Comparison of ENCODE assay signal across 20 mouse cellular contexts in genomic region chr9:43236576-43236975, GRCm38 (mm10). TPM values are rescaled to one million over a fixed set of nuclear protein-coding genes. Genes with fewer than 3 reads are reported as not detected.
A peak's percentile ranks its signal among the peaks of the same experiment; 100 is the strongest.
DNase-seq lines count a peak whose midpoint lies in the region; ATAC-seq and TF ChIP-seq lines count a peak whose summit lies in the region.
"Had no signal": no experiment of that assay in that cellular context is flagged by ENCODE, and none has a peak within 500 bp of the region (broad histone marks: within the 10 kb centered on the region; RNA-seq: fewer than 3 reads in every experiment).

No protein-coding gene starts in this region.

- DNase-seq in heart, adult 2 months, result no peak
- DNase-seq in heart, adult 8-10 months (ENCODE audit: low spot score), result no peak
- DNase-seq in stomach, postnatal 0 days (ENCODE audit: low spot score), result no peak
- no peak for DNase-seq in forebrain, embryonic 11.5 days (ENCODE audit: low spot score)
- DNase-seq: cerebellum, postnatal 25 days; layer of hippocampus, postnatal 36 days; right cerebral cortex, postnatal 25 days; thymus, adult 18-20 months had no signal

- no peak for TF ChIP-seq EP300 in heart, adult 2 months (IDR thresholded peaks at IDR 0.05; ENCODE audit: insufficient read depth, low read depth, low read length)
- TF ChIP-seq EP300 in stomach, postnatal 0 days (optimal IDR thresholded peaks at IDR 0.05), result no peak

- H3K79me2 ChIP-seq in heart, adult 2 months (replicated peaks; ENCODE audit: control insufficient read depth, insufficient read depth, low read length), result no peaks in the 10 kb centered on the region

- no peaks in the 10 kb centered on the region for H3K9me3 ChIP-seq in stomach, embryonic 14.5 days (ENCODE audit: control insufficient read depth, low read depth, low read length)
- no peaks in the 10 kb centered on the region for H3K9me3 ChIP-seq in stomach, postnatal 0 days (ENCODE audit: control insufficient read depth, low read length)
- H3K9me3 ChIP-seq in limb, embryonic 13.5 days, result no peaks in the 10 kb centered on the region
- H3K9me3 ChIP-seq in stomach, embryonic 16.5 days (replicated peaks; ENCODE audit: control insufficient read depth, low read length), result no peaks in the 10 kb centered on the region
- H3K9me3 ChIP-seq in forebrain, embryonic 11.5 days (ENCODE audit: control insufficient read depth, low read length), result no peaks in the 10 kb centered on the region
- H3K9me3 ChIP-seq: forebrain, embryonic 15.5 days; neural tube, embryonic 12.5 days had no signal

- no peak overlapping the region for H3K4me3 ChIP-seq in heart, adult 2 months
- no peak overlapping the region for H3K4me3 ChIP-seq in stomach, embryonic 14.5 days (ENCODE audit: low read depth, low read length)
- H3K4me3 ChIP-seq in stomach, postnatal 0 days (ENCODE audit: low read depth, low read length), result no peak overlapping the region
- H3K4me3 ChIP-seq in limb, embryonic 13.5 days, result 0 out of 2 replicates have a peak overlapping the region, but pooled peaks have one; percentile 99
- H3K4me3 ChIP-seq in stomach, embryonic 16.5 days (replicated peaks; ENCODE audit: low read length), result no peak overlapping the region
- no peak overlapping the region for H3K4me3 ChIP-seq in forebrain, embryonic 11.5 days (ENCODE audit: low read depth, low read length)
- H3K4me3 ChIP-seq: forebrain, embryonic 15.5 days; neural tube, embryonic 12.5 days had no signal

- intact Hi-C loops in heart, adult 2 months (cut with DNase I), result no loop called here

- H3K4me2 ChIP-seq in stomach, embryonic 14.5 days (replicated peaks; ENCODE audit: low read depth, low read length), result peak overlapping the region; percentile 78; the same call in 1 of the 2 replicates
- no peak overlapping the region for H3K4me2 ChIP-seq in stomach, postnatal 0 days (replicated peaks; ENCODE audit: low read depth)
- peak overlapping the region; percentile 91 for H3K4me2 ChIP-seq in limb, embryonic 13.5 days (replicated peaks)
- peak overlapping the region; percentile 63; the same call in 1 of the 2 replicates for H3K4me2 ChIP-seq in stomach, embryonic 16.5 days (ENCODE audit: low read depth, low read length)
- H3K4me2 ChIP-seq in forebrain, embryonic 11.5 days (ENCODE audit: low read depth, low read length, severe bottlenecking), result no peak overlapping the region
- H3K4me2 ChIP-seq: forebrain, embryonic 15.5 days had no signal

- no peak for TF ChIP-seq POLR2A in heart, adult 2 months (IDR thresholded peaks at IDR 0.05; ENCODE audit: insufficient read depth, low read depth, low read length)

- 84% methylated on average over 7 of the region's 7 CpGs for WGBS in heart, adult 2 months
- WGBS in stomach, embryonic 14.5 days, result 77% methylated on average over 7 of the region's 7 CpGs
- WGBS in stomach, postnatal 0 days, result 74% methylated on average over 7 of the region's 7 CpGs
- 89% methylated on average over 7 of the region's 7 CpGs for WGBS in limb, embryonic 13.5 days
- WGBS in stomach, embryonic 16.5 days, result 77% methylated on average over 7 of the region's 7 CpGs
- 88% methylated on average over 7 of the region's 7 CpGs for WGBS in forebrain, embryonic 11.5 days

- H3K27me3 ChIP-seq in heart, adult 2 months (ENCODE audit: control insufficient read depth, insufficient read depth, low read length), result no peaks in the 10 kb centered on the region
- H3K27me3 ChIP-seq in stomach, embryonic 14.5 days (ENCODE audit: control insufficient read depth, insufficient read depth, low read length), result no peaks in the 10 kb centered on the region
- no peaks in the 10 kb centered on the region for H3K27me3 ChIP-seq in stomach, postnatal 0 days (ENCODE audit: control insufficient read depth, insufficient read depth, low read length)
- no peaks in the 10 kb centered on the region for H3K27me3 ChIP-seq in limb, embryonic 13.5 days
- no peaks in the 10 kb centered on the region for H3K27me3 ChIP-seq in stomach, embryonic 16.5 days (ENCODE audit: control insufficient read depth, insufficient read depth, low read length)
- peaks cover 2% of the 10 kb centered on the region; the same call in 1 of the 2 replicates for H3K27me3 ChIP-seq in forebrain, embryonic 11.5 days (ENCODE audit: control insufficient read depth, insufficient read depth, low read length)
- H3K27me3 ChIP-seq: Patski had no signal

- no peak overlapping the region for H3K9ac ChIP-seq in heart, adult 2 months (ENCODE audit: low read depth, low read length)
- no peak overlapping the region for H3K9ac ChIP-seq in stomach, embryonic 14.5 days (replicated peaks; ENCODE audit: low read depth, low read length)
- no peak overlapping the region for H3K9ac ChIP-seq in stomach, postnatal 0 days (ENCODE audit: low read length)
- 0 out of 2 replicates have a peak overlapping the region, but pooled peaks have one; percentile 96 for H3K9ac ChIP-seq in limb, embryonic 13.5 days
- H3K9ac ChIP-seq in stomach, embryonic 16.5 days (ENCODE audit: low read length), result 0 out of 2 replicates have a peak overlapping the region, but pooled peaks have one; percentile 90
- no peak overlapping the region for H3K9ac ChIP-seq in forebrain, embryonic 11.5 days (ENCODE audit: low read length)
- H3K9ac ChIP-seq: forebrain, embryonic 15.5 days; neural tube, embryonic 12.5 days had no signal

- H3K4me1 ChIP-seq in heart, adult 2 months (ENCODE audit: control insufficient read depth, insufficient read depth, low read length), result peaks cover 12% of the 10 kb centered on the region
- peaks cover 60% of the 10 kb centered on the region for H3K4me1 ChIP-seq in stomach, embryonic 14.5 days (ENCODE audit: control insufficient read depth, insufficient read depth, low read length)
- H3K4me1 ChIP-seq in stomach, postnatal 0 days (replicated peaks; ENCODE audit: control insufficient read depth, insufficient read depth), result peaks cover 24% of the 10 kb centered on the region
- H3K4me1 ChIP-seq in limb, embryonic 13.5 days, result peaks cover 82% of the 10 kb centered on the region
- peaks cover 61% of the 10 kb centered on the region for H3K4me1 ChIP-seq in stomach, embryonic 16.5 days (ENCODE audit: control insufficient read depth, insufficient read depth, low read length)
- H3K4me1 ChIP-seq in forebrain, embryonic 11.5 days (replicated peaks; ENCODE audit: control insufficient read depth, insufficient read depth, low read length), result peaks cover 14% of the 10 kb centered on the region; the same call in 1 of the 2 replicates

- H3K36me3 ChIP-seq in heart, adult 2 months (ENCODE audit: control insufficient read depth, insufficient read depth, low read length), result no peaks in the 10 kb centered on the region
- no peaks in the 10 kb centered on the region; the same call in 1 of the 2 replicates for H3K36me3 ChIP-seq in stomach, embryonic 14.5 days (ENCODE audit: control insufficient read depth, insufficient read depth, low read length)
- H3K36me3 ChIP-seq in stomach, postnatal 0 days (ENCODE audit: control insufficient read depth, insufficient read depth, low read length), result no peaks in the 10 kb centered on the region
- H3K36me3 ChIP-seq in limb, embryonic 13.5 days, result peaks cover 45% of the 10 kb centered on the region
- no peaks in the 10 kb centered on the region for H3K36me3 ChIP-seq in stomach, embryonic 16.5 days (ENCODE audit: control insufficient read depth, insufficient read depth, low read length)
- no peaks in the 10 kb centered on the region for H3K36me3 ChIP-seq in forebrain, embryonic 11.5 days (ENCODE audit: control insufficient read depth, insufficient read depth, low read length)
- H3K36me3 ChIP-seq: forebrain, embryonic 15.5 days; neural tube, embryonic 12.5 days had no signal

- peak overlapping the region; percentile 26; the same call in 1 of the 2 replicates for H3K27ac ChIP-seq in heart, adult 2 months
- H3K27ac ChIP-seq in stomach, embryonic 14.5 days (ENCODE audit: low read length), result no peak overlapping the region
- H3K27ac ChIP-seq in stomach, postnatal 0 days (replicated peaks), result no peak overlapping the region
- no peak overlapping the region for H3K27ac ChIP-seq in limb, embryonic 13.5 days
- H3K27ac ChIP-seq in stomach, embryonic 16.5 days (ENCODE audit: low read length), result no peak overlapping the region
- H3K27ac ChIP-seq in forebrain, embryonic 11.5 days (ENCODE audit: low read depth, low read length), result no peak overlapping the region
- H3K27ac ChIP-seq: forebrain, embryonic 15.5 days; liver, embryonic 14.5 days; macrophage; neural tube, embryonic 12.5 days had no signal

- no peak for TF ChIP-seq CTCF in heart, adult 2 months (IDR thresholded peaks at IDR 0.05)
- TF ChIP-seq CTCF in stomach, postnatal 0 days (IDR thresholded peaks at IDR 0.05; ENCODE audit: low read depth), result no peak

- no peak for ATAC-seq in stomach, embryonic 14.5 days (ENCODE audit: insufficient number of reproducible peaks, insufficient read depth, low FRiP score, low read depth)
- no peak for ATAC-seq in stomach, postnatal 0 days (ENCODE audit: low FRiP score, low TSS enrichment)
- ATAC-seq in limb, embryonic 13.5 days (ENCODE audit: low FRiP score, low read depth), result no peak
- ATAC-seq in stomach, embryonic 16.5 days (ENCODE audit: insufficient read depth, low FRiP score), result no peak
- ATAC-seq in forebrain, embryonic 11.5 days (replicated peaks; ENCODE audit: low FRiP score), result no peak
- no peak for ATAC-seq in megakaryocyte, adult 5-6 weeks (ENCODE audit: poor library complexity, severe bottlenecking)
- ATAC-seq: forebrain, embryonic 15.5 days; Patski had no signal

RNA-seq across cellular contexts. Expression of gene Oaf, which starts 3.1 kb away (rescaled TPM):
- 10 to 100 TPM in 1 of 2 experiments, 1 to 10 TPM in 1; 6.8 to 11.8 TPM for total RNA-seq in heart, adult 2 months (2021)
- 15.1 and 24.0 TPM in 2 replicates for polyA plus RNA-seq in heart, adult 2 months (2012; rRNA removed)
- 10 to 100 TPM in 1 of 4 experiments, 1 to 10 TPM in 3; 8.9 to 10.2 (median 9.0) TPM for total RNA-seq in heart, adult 8-10 months (2022)
- 92.9 and 99.3 TPM in 2 replicates for polyA plus RNA-seq in stomach, embryonic 14.5 days (2014; fragmentation: Nextera tagmentation; extraction: Ambion mirVana)
- 30.9 and 31.9 TPM in 2 replicates for polyA plus RNA-seq in stomach, postnatal 0 days (2015; fragmentation: Nextera tagmentation; extraction: Ambion mirVana)
- polyA plus RNA-seq in limb, embryonic 13.5 days (2015; fragmentation: Nextera tagmentation; extraction: Ambion mirVana), result 103 and 106 TPM in 2 replicates
- 31.4 and 36.2 TPM in 2 replicates for polyA plus RNA-seq in stomach, embryonic 16.5 days (2015; fragmentation: Nextera tagmentation; extraction: Ambion mirVana)
- 38.9 and 46.7 TPM in 2 replicates for polyA plus RNA-seq in forebrain, embryonic 11.5 days (2014; fragmentation: Nextera tagmentation; extraction: Ambion mirVana)
- 7.0 and 7.2 TPM in 2 replicates for total RNA-seq in megakaryocyte, adult 5-6 weeks (2015)
- total RNA-seq in megakaryocyte, adult 5-6 weeks (2017), result 3.2 and 3.7 TPM in 2 replicates

RNA-seq across cellular contexts. Expression of gene Pou2f3, which starts 26.4 kb away (rescaled TPM):
- not detected for total RNA-seq in heart, adult 2 months (2021)
- 0.14 and 0.23 TPM in 2 replicates for polyA plus RNA-seq in heart, adult 2 months (2012; rRNA removed)
- not detected for total RNA-seq in heart, adult 8-10 months (2022)
- 0.27 and 0.71 TPM in 2 replicates for polyA plus RNA-seq in stomach, embryonic 14.5 days (2014; fragmentation: Nextera tagmentation; extraction: Ambion mirVana)
- 1.7 and 2.5 TPM in 2 replicates for polyA plus RNA-seq in stomach, postnatal 0 days (2015; fragmentation: Nextera tagmentation; extraction: Ambion mirVana)
- polyA plus RNA-seq in limb, embryonic 13.5 days (2015; fragmentation: Nextera tagmentation; extraction: Ambion mirVana), result 0.74 and 1.1 TPM in 2 replicates
- 0.97 and 0.98 TPM in 2 replicates for polyA plus RNA-seq in stomach, embryonic 16.5 days (2015; fragmentation: Nextera tagmentation; extraction: Ambion mirVana)
- not detected in 2 replicates for polyA plus RNA-seq in forebrain, embryonic 11.5 days (2014; fragmentation: Nextera tagmentation; extraction: Ambion mirVana)
- total RNA-seq in megakaryocyte, adult 5-6 weeks (2015), result not detected in 2 replicates
- total RNA-seq in megakaryocyte, adult 5-6 weeks (2017), result not detected in 2 replicates
- polyA plus RNA-seq: forebrain, embryonic 15.5 days; heart, embryonic 11.5 days; hindbrain, embryonic 11.5 days; liver, embryonic 14.5 days; macrophage; midbrain, postnatal 0 days; neural tube, embryonic 12.5 days had no signal

Comparison
In these comparisons a context has a peak if more than half of its experiments do, and no peak if none do; other contexts are left out.
1. H3K9ac ChIP-seq: peak in limb, embryonic 13.5 days (single experiment) and stomach, embryonic 16.5 days (single experiment); none in heart, adult 2 months (single experiment), stomach, embryonic 14.5 days (single experiment), stomach, postnatal 0 days (single experiment) and forebrain, embryonic 11.5 days (single experiment).
2. H3K4me2 ChIP-seq: peak in stomach, embryonic 14.5 days (single experiment), limb, embryonic 13.5 days (single experiment) and stomach, embryonic 16.5 days (single experiment); none in stomach, postnatal 0 days (single experiment) and forebrain, embryonic 11.5 days (single experiment).